Comparison of ENCODE assay signal across 10 mouse cellular contexts in the genomic region with DNA sequence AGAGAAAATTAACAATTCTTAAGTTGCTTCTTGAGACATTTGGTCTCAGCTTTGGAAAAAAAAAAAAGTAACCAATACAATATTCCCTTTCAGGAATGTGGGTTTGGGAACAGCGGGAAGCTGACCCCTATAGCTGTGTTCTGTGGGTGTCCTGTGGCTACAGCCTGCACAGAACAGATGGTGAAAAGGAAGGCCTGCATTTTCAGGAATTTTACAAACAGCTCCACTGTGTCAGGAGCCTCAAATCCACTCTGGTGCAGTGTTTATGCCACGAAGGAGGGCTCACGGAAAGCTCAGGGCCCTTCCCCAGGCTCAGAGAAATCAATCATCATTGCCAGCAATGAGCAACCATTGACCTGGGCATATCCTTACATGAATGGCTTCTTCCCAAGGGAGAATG. TPM values are rescaled to one million over a fixed set of nuclear protein-coding genes. Genes with fewer than 3 reads are reported as not detected.
A peak's percentile ranks its signal among the peaks of the same experiment; 100 is the strongest.
DNase-seq lines count a peak whose midpoint lies in the region; ATAC-seq and TF ChIP-seq lines count a peak whose summit lies in the region.
"Had no signal": no experiment of that assay in that cellular context is flagged by ENCODE, and none has a peak within 500 bp of the region (broad histone marks: within the 10 kb centered on the region; RNA-seq: fewer than 3 reads in every experiment).

No protein-coding gene starts in this region.

- no peaks in the 10 kb centered on the region for H3K36me3 ChIP-seq in hindbrain, embryonic 10.5 days
- H3K36me3 ChIP-seq in midbrain, embryonic 15.5 days (replicated peaks): no peaks in the 10 kb centered on the region

- H3K9me3 ChIP-seq in hindbrain, embryonic 10.5 days: no peaks in the 10 kb centered on the region
- H3K9me3 ChIP-seq in midbrain, embryonic 15.5 days: no peaks in the 10 kb centered on the region

- peaks cover 13% of the 10 kb centered on the region for H3K4me1 ChIP-seq in hindbrain, embryonic 10.5 days (replicated peaks)
- peaks cover 12% of the 10 kb centered on the region for H3K4me1 ChIP-seq in midbrain, embryonic 15.5 days

- no peaks in the 10 kb centered on the region for H3K27me3 ChIP-seq in hindbrain, embryonic 10.5 days (ENCODE audit: insufficient read depth, poor library complexity, severe bottlenecking)
- no peaks in the 10 kb centered on the region for H3K27me3 ChIP-seq in midbrain, embryonic 15.5 days (replicated peaks)

- TF ChIP-seq CTCF in left cerebral cortex, adult 2 months (IDR thresholded peaks at IDR 0.05): no peak

- no peak for ATAC-seq in midbrain, embryonic 15.5 days (replicated peaks)
- no peak for ATAC-seq in megakaryocyte, adult 5-6 weeks (ENCODE audit: poor library complexity, severe bottlenecking)

- peak; percentile 39 to 55 for DNase-seq in cerebellum, adult 18-20 months
- DNase-seq in cerebellum, adult 11 months: no peak
- no peak for DNase-seq in left cerebral cortex, adult 2 months (ENCODE audit: extremely low spot score in 1 of 2, low spot score in 2 of 2)
- no peak for DNase-seq in left cerebral cortex, adult 8-10 months (ENCODE audit: low spot score in 2 of 2)
- peak; percentile 24 for DNase-seq in hindbrain, embryonic 10.5 days (ENCODE audit: low spot score)
- DNase-seq in frontal cortex, postnatal 14 days (ENCODE audit: low spot score in 2 of 2): no peak
- DNase-seq: gastrocnemius, postnatal 25 days had no signal

- no peak overlapping the region for H3K9ac ChIP-seq in midbrain, embryonic 15.5 days

- H3K4me3 ChIP-seq in left cerebral cortex, adult 2 months: peak overlapping the region; percentile 20
- H3K4me3 ChIP-seq in hindbrain, embryonic 10.5 days: peak overlapping the region; percentile 33; the same call in 1 of the 2 replicates
- no peak overlapping the region for H3K4me3 ChIP-seq in midbrain, embryonic 15.5 days

- WGBS in hindbrain, embryonic 10.5 days: 32% methylated on average over 3 of the region's 3 CpGs
- 40% methylated on average over 3 of the region's 3 CpGs for WGBS in midbrain, embryonic 15.5 days

- peak overlapping the region; percentile 33 for H3K4me2 ChIP-seq in midbrain, embryonic 15.5 days

- H3K27ac ChIP-seq in left cerebral cortex, adult 2 months: peak overlapping the region; percentile 60
- peak overlapping the region; percentile 54; the same call in 1 of the 2 replicates for H3K27ac ChIP-seq in hindbrain, embryonic 10.5 days
- H3K27ac ChIP-seq in midbrain, embryonic 15.5 days: 0 out of 2 replicates have a peak overlapping the region, but pooled peaks have one; percentile 0
- H3K27ac ChIP-seq: macrophage had no signal

- intact Hi-C loops in left cerebral cortex, adult 2 months (cut with DNase I): loop anchor here (5.0 kb wide), 1 partner anchor 187 kb away; no protein-coding TSS in a partner anchor

RNA-seq across cellular contexts. Expression of gene Anxa4, which starts 21.5 kb away (rescaled TPM):
- total RNA-seq in left cerebral cortex, adult 2 months (2021): 1 to 10 TPM; 6.5 to 7.7 TPM
- total RNA-seq in left cerebral cortex, adult 8-10 months (2022): 10 to 100 TPM in 3 of 4 experiments, 1 to 10 TPM in 1; 7.6 to 10.2 (median 10.1) TPM
- 7.4 and 8.7 TPM in 2 replicates for polyA plus RNA-seq in hindbrain, embryonic 10.5 days (2016; fragmentation: Nextera tagmentation; extraction: Ambion mirVana)
- polyA plus RNA-seq in midbrain, embryonic 15.5 days (2015; fragmentation: Nextera tagmentation; extraction: Ambion mirVana): 5.5 and 5.9 TPM in 2 replicates
- total RNA-seq in megakaryocyte, adult 5-6 weeks (2015): 41.8 and 43.7 TPM in 2 replicates
- total RNA-seq in megakaryocyte, adult 5-6 weeks (2017): 55.9 and 65.7 TPM in 2 replicates

RNA-seq across cellular contexts. Expression of gene Aak1, which starts 34.4 kb away (rescaled TPM):
- total RNA-seq in left cerebral cortex, adult 2 months (2021): 100 to 1,000 TPM; 442 to 463 TPM
- 100 to 1,000 TPM; 363 to 417 (median 388) TPM for total RNA-seq in left cerebral cortex, adult 8-10 months (2022)
- 12.1 and 18.8 TPM in 2 replicates for polyA plus RNA-seq in hindbrain, embryonic 10.5 days (2016; fragmentation: Nextera tagmentation; extraction: Ambion mirVana)
- 44.0 and 51.8 TPM in 2 replicates for polyA plus RNA-seq in midbrain, embryonic 15.5 days (2015; fragmentation: Nextera tagmentation; extraction: Ambion mirVana)
- 29.7 and 37.6 TPM in 2 replicates for total RNA-seq in megakaryocyte, adult 5-6 weeks (2015)
- total RNA-seq in megakaryocyte, adult 5-6 weeks (2017): 5.3 and 12.9 TPM in 2 replicates

Comparison
In these comparisons a context has a peak if more than half of its experiments do, and no peak if none do; other contexts are left out.
1. DNase-seq: peak in cerebellum, adult 18-20 months (2 of 2) and hindbrain, embryonic 10.5 days (single experiment); none in cerebellum, adult 11 months (single experiment), left cerebral cortex, adult 2 months (0 of 2), left cerebral cortex, adult 8-10 months (0 of 2) and frontal cortex, postnatal 14 days (0 of 2).
2. H3K27ac ChIP-seq: peak in every context shown above with its lines; median percentile 60 in left cerebral cortex, adult 2 months; 54 in hindbrain, embryonic 10.5 days; 0 in midbrain, embryonic 15.5 days.
3. RNA of gene Aak1, which starts 34.4 kb away (total RNA-seq): 442 to 463 TPM in left cerebral cortex, adult 2 months and 363 to 417 TPM in left cerebral cortex, adult 8-10 months; 5.3 to 37.6 TPM in megakaryocyte, adult 5-6 weeks; every median in the first group is over 4 times any median in the second.